Mouse (Mus musculus) heart, embryonic 11.5 days (tissue): ENCODE results near the gene Incenp. TPM values are rescaled to one million over a fixed set of nuclear protein-coding genes. Genes with fewer than 3 reads are reported as not detected.

ENCODE experiments used
- ATAC-seq: fragments of 200-750 bp; cut with Nextera tagmentation; replicated peaks from 2 replicates; pipeline ENCODE4 v1.8.0; 2017; ENCODE audit warnings: moderate library complexity; ENCODE audit not compliant: insufficient number of reproducible peaks, low FRiP score, low TSS enrichment
- H3K27ac ChIP-seq: fragments of 300-500 bp; sonication (generic); 2 replicates; pipeline ENCODE4 v1.5.1; 2014; ENCODE audit warnings: mild to moderate bottlenecking, low read depth, low read length
- H3K27me3 ChIP-seq: fragments of 300-500 bp; sonication (generic); 2 replicates; pipeline ENCODE4 v1.6.1; 2014; ENCODE audit warnings: mild to moderate bottlenecking, low read length, mixed read lengths; ENCODE audit not compliant: control insufficient read depth, insufficient read depth
- H3K36me3 ChIP-seq: fragments of 300-500 bp; sonication (generic); 2 replicates; pipeline ENCODE4 v1.6.1; 2014; ENCODE audit warnings: mild to moderate bottlenecking, low read length, moderate library complexity, mixed read lengths; ENCODE audit not compliant: control insufficient read depth, insufficient read depth
- H3K4me1 ChIP-seq: fragments of 300-500 bp; sonication (generic); 2 replicates; pipeline ENCODE4 v1.6.1; 2014; ENCODE audit warnings: low read length; ENCODE audit not compliant: control insufficient read depth, insufficient read depth
- H3K4me2 ChIP-seq: fragments of 300-500 bp; sonication (generic); 2 replicates; pipeline ENCODE4 v1.6.1; 2014; ENCODE audit warnings: mild to moderate bottlenecking, moderate library complexity
- H3K4me3 ChIP-seq: fragments of 300-500 bp; sonication (generic); 2 replicates; pipeline ENCODE4 v1.5.1; 2014; ENCODE audit warnings: low read depth, low read length
- H3K9ac ChIP-seq: fragments of 300-500 bp; sonication (generic); 2 replicates; pipeline ENCODE4 v1.6.1; 2014; ENCODE audit warnings: mild to moderate bottlenecking, low read depth, low read length, moderate library complexity
- H3K9me3 ChIP-seq: fragments of 300-500 bp; sonication (generic); replicated peaks from 2 replicates; pipeline ENCODE4 v1.6.1; 2016; ENCODE audit warnings: low read length; ENCODE audit not compliant: control insufficient read depth
- WGBS: fragments of 180-500 bp; shearing (Covaris S2); extraction: QIAGEN DNeasy Blood & Tissue Kit; methylation state at CpG from one replicate; pipeline ENCODE4 v1.1.7; 2014; ENCODE audit not compliant: insufficient replicate concordance; 5-methylcytosine and 5-hydroxymethylcytosine counted together
- polyA plus RNA-seq: library from polyadenylated mRNA; unstranded; fragments of >200 nt; fragmentation: Nextera tagmentation; extraction: Ambion mirVana; gene quantifications from 2 replicates; pipeline ENCODE4 v1.2.1, GENCODE M21; 2014

Incenp gene
- 62.6 and 67.2 TPM in 2 replicates for polyA plus RNA-seq

GRCm38 (mm10) chr19:9899072-9899779 is at the start of gene Incenp:
Gene Incenp, minus strand, starts transcription at chr19:9899551.
- peak within 1 kb of the TSS; percentile 83 for H3K4me2 ChIP-seq
- H3K27ac ChIP-seq: peak within 1 kb of the TSS; percentile 92
- H3K36me3 ChIP-seq: peaks cover 5% of the 10 kb centered on the region; the same call in 1 of the 2 replicates
- ATAC-seq: peak; percentile 94
- H3K9me3 ChIP-seq: no peaks in the 10 kb centered on the region
- H3K9ac ChIP-seq: peak within 1 kb of the TSS; percentile 91
- H3K4me3 ChIP-seq: peak within 1 kb of the TSS; percentile 95
- no peaks in the 10 kb centered on the region for H3K27me3 ChIP-seq
- H3K4me1 ChIP-seq: peaks cover 21% of the 10 kb centered on the region
- under 1% methylated on average over 58 of the region's 58 CpGs for WGBS

DNA sequence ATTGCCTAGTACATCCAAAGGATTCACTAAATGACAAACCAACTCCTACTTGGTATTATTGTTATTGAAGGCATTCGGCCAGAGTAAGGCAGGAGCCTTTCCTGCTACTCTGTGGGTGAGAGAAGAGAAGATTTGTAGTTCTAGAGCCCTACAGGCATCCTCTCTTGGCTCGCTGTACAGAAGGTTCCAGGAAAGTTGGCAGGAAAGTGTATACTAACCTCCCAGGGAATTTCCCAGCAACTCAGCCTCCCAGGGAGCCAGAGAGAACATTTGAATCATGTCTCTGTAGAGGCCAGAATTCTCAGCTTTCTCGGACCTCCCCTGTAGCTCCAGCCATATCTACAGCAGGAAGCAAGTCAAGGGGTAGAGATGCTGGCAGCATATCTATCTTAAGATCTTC is 47.6 kb upstream of the Incenp start:
- H3K9me3 ChIP-seq: peaks cover 2% of the 10 kb centered on the region; the same call in 1 of the 2 replicates
- 79% methylated on average over 3 of the region's 3 CpGs for WGBS
- no peaks in the 10 kb centered on the region for H3K27me3 ChIP-seq
- no peak overlapping the region for H3K4me2 ChIP-seq
- H3K4me3 ChIP-seq: no peak overlapping the region
- ATAC-seq: no peak
- H3K36me3 ChIP-seq: no peaks in the 10 kb centered on the region
- no peak overlapping the region for H3K9ac ChIP-seq
- H3K4me1 ChIP-seq: peaks cover 12% of the 10 kb centered on the region
- no peak overlapping the region; the same call in 1 of the 2 replicates for H3K27ac ChIP-seq

DNA sequence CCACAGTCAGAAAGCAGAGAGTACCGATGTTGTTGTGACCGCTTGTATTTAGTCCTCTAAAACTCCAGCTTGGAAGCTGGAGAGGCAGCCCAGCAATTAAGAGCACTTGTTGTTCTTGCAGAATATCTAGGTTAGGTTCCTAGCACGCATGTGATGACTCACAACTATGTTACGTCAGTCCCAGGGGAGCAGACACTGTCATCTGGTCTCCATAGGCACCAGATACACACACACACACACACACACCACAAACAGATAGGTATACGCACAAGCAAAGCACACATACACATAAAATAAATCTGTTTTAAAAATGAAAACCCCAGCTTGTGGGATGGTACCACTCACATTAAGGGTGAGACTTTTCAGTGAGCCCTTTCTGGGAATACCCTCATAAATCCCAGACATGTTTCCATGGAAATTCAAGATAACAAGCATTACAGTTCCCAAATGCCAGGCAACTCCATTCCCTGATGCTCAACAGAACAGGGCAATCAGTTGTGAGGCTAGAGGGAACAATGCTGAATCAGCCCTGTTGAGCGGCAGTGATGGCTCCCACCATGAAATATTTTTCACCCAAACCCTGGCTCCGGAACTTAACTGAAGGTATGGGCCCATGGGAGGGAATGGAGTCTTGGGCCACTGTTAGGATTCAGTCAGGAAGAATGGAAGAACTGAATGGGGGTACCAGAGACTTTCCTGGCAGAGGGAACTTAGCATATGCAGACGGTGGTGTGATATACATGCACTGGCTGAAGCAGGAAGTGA is 46.6 kb upstream of the Incenp start:
- 70% methylated on average over 8 of the region's 8 CpGs for WGBS
- Histone ChIP-seq H3K4me3 (no peak overlapping the region), H3K9me3 (peaks cover 2% of the 10 kb centered on the region; the same call in 1 of the 2 replicates), H3K27ac (peak overlapping the region; percentile 41; the same call in 1 of the 2 replicates), H3K4me2 (no peak overlapping the region), H3K4me1 (peaks cover 12% of the 10 kb centered on the region), H3K36me3 (no peaks in the 10 kb centered on the region), H3K9ac (no peak overlapping the region), H3K27me3 (no peaks in the 10 kb centered on the region)
- ATAC-seq: no peak

DNA sequence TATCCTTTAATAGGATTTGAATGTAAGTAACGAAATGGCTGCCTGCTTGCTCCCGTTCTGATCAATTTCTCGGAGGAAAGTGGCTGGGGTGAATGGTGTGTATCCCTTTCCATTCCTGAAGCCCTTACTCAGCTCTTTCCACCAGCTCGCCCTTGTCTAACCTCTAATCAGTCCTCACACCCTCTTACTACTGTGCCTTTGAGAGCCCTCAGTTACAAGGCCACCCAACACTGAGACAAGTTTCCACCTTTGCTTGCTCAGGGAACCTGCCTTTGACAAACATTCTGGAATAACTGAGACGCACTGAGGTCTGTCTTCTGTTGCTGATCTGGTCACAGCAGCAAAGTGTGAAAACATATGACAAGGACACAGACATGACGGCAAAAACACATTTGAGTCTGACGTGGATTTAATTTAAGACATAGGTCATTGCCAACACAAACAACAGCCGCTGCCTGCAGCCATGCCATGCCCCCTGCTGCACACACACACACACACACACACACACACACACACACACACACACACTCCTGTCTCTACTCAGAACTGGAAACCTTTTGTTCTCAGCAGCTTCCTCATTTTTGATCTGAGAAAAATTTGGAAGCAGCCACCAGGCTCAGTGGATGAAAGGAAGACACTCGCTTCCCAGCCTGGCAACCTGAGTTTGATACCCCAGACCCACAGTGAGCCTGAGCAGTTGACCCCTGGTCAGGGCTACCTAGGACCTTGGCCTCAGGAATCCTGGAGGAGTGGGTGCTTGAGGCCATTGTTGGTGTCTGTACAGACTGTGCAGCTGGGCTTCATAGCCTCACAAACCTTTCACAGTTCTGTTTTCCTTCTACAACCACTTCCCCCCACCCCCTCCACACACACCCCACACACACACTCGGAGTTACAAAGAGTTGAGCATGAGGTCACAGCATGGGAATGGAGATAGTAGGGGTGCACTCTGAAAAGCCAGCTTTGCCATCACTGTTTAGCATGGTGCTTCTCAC is 43.5 kb upstream of the Incenp start:
- H3K4me3 ChIP-seq: no peak overlapping the region
- H3K4me1 ChIP-seq: peaks cover 19% of the 10 kb centered on the region
- no peaks in the 10 kb centered on the region for H3K27me3 ChIP-seq
- H3K27ac ChIP-seq: peak overlapping the region; percentile 72
- no peaks in the 10 kb centered on the region for H3K36me3 ChIP-seq
- H3K9me3 ChIP-seq: no peaks in the 10 kb centered on the region
- ATAC-seq: 0 out of 2 replicates have a peak, but pooled peaks have one; percentile 13
- H3K9ac ChIP-seq: peak overlapping the region; percentile 39
- H3K4me2 ChIP-seq: no peak overlapping the region; the same call in 1 of the 2 replicates
- 41% methylated on average over 10 of the region's 10 CpGs for WGBS

GRCm38 (mm10) chr19:9941809-9942208 is 42.5 kb upstream of the Incenp start:
- Histone ChIP-seq H3K27me3 (no peaks in the 10 kb centered on the region), H3K9ac (no peak overlapping the region), H3K9me3 (no peaks in the 10 kb centered on the region), H3K27ac (no peak overlapping the region), H3K4me3 (no peak overlapping the region), H3K4me2 (no peak overlapping the region), H3K36me3 (no peaks in the 10 kb centered on the region), H3K4me1 (peaks cover 19% of the 10 kb centered on the region)
- no peak for ATAC-seq
- 54% methylated on average over 1 of the region's 1 CpGs for WGBS

- Histone ChIP-seq H3K9ac (no peak overlapping the region), H3K4me3 (no peak overlapping the region), H3K9me3 (no peaks in the 10 kb centered on the region), H3K27me3 (no peaks in the 10 kb centered on the region), H3K4me2 (no peak overlapping the region), H3K27ac (no peak overlapping the region), H3K36me3 (no peaks in the 10 kb centered on the region), H3K4me1 (peaks cover 19% of the 10 kb centered on the region)
- ATAC-seq: no peak
- 49% methylated on average over 4 of the region's 4 CpGs for WGBS
These were observed 41.6 kb upstream of the Incenp start for GRCm38 (mm10) chr19:9940903-9941302.

DNA sequence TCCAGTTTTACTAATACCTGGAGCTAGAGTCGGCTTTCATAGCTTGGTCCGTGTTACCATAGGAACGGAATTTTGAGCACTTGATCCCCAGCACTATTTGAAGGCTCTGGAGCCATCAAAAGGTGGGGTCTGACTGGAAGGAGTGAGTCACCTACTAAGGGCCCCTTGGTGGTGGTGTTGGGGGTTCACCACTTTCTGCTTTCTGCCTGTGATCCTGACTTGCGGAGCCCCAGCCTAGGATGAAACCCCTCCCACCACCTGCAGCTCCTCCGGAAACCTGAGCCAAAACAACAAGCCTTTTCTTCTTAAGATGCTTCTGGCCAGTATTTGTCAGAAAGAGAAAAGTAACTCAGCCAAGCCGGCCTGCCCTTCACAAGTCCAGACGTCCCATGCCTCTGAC is 40.5 kb upstream of the Incenp start:
- Histone ChIP-seq H3K4me2 (no peak overlapping the region), H3K27ac (no peak overlapping the region), H3K27me3 (no peaks in the 10 kb centered on the region), H3K9ac (no peak overlapping the region), H3K36me3 (no peaks in the 10 kb centered on the region), H3K4me3 (no peak overlapping the region), H3K9me3 (no peaks in the 10 kb centered on the region), H3K4me1 (peaks cover 19% of the 10 kb centered on the region)
- 68% methylated on average over 7 of the region's 7 CpGs for WGBS
- no peak for ATAC-seq

GRCm38 (mm10) chr19:9938824-9939303 is 39.5 kb upstream of the Incenp start:
- Histone ChIP-seq H3K27me3 (no peaks in the 10 kb centered on the region), H3K9ac (no peak overlapping the region), H3K36me3 (no peaks in the 10 kb centered on the region), H3K4me3 (no peak overlapping the region), H3K9me3 (no peaks in the 10 kb centered on the region), H3K27ac (no peak overlapping the region), H3K4me1 (peaks cover 19% of the 10 kb centered on the region), H3K4me2 (peak overlapping the region; percentile 20; the same call in 1 of the 2 replicates)
- 49% methylated on average over 13 of the region's 13 CpGs for WGBS
- ATAC-seq: no peak; the same call in 1 of the 2 replicates
